Mouse (Mus musculus) midbrain, embryonic 12.5 days (tissue): ENCODE results near the gene Ifi208. TPM values are rescaled to one million over a fixed set of nuclear protein-coding genes. Genes with fewer than 3 reads are reported as not detected.
"Not testable (repeated sequence)": the region's sequence is repeated elsewhere in the genome, so short reads cannot be mapped to it uniquely, and the experiment has no call there.

Experiments used
- ATAC-seq: fragments of 200-750 bp; cut with Nextera tagmentation; 2 replicates; pipeline ENCODE4 v1.8.0; 2017; ENCODE audit warnings: low read depth, moderate TSS enrichment, moderate library complexity; ENCODE audit not compliant: low FRiP score
- H3K27ac ChIP-seq: fragments of 300-500 bp; sonication (generic); replicated peaks from 2 replicates; pipeline ENCODE4 v1.5.1; 2016; ENCODE audit warnings: mild to moderate bottlenecking
- H3K27me3 ChIP-seq: fragments of 300-500 bp; sonication (generic); 2 replicates; pipeline ENCODE4 v1.6.1; 2016; ENCODE audit warnings: mild to moderate bottlenecking
- H3K36me3 ChIP-seq: fragments of 300-500 bp; sonication (generic); 2 replicates; pipeline ENCODE4 v1.6.1; 2016
- H3K4me1 ChIP-seq: fragments of 300-500 bp; sonication (generic); 2 replicates; pipeline ENCODE4 v1.6.1; 2016
- H3K4me2 ChIP-seq: fragments of 300-500 bp; sonication (generic); replicated peaks from 2 replicates; pipeline ENCODE4 v1.6.1; 2016; ENCODE audit warnings: mild to moderate bottlenecking, moderate library complexity
- H3K4me3 ChIP-seq: fragments of 300-500 bp; sonication (generic); 2 replicates; pipeline ENCODE4 v1.5.1; 2016; ENCODE audit warnings: mild to moderate bottlenecking
- H3K9ac ChIP-seq: fragments of 300-500 bp; sonication (generic); replicated peaks from 2 replicates; pipeline ENCODE4 v1.6.1; 2016; ENCODE audit warnings: mild to moderate bottlenecking, moderate library complexity
- H3K9me3 ChIP-seq: fragments of 300-500 bp; sonication (generic); 2 replicates; pipeline ENCODE4 v1.6.1; 2016; ENCODE audit warnings: mild to moderate bottlenecking
- WGBS: fragments of 180-500 bp; shearing (Covaris S2); methylation state at CpG from one replicate; pipeline ENCODE4 v1.1.7; 2016; 5-methylcytosine and 5-hydroxymethylcytosine counted together
- polyA plus RNA-seq: library from polyadenylated mRNA; unstranded; fragments of >200 nt; fragmentation: Nextera tagmentation; extraction: Ambion mirVana; gene quantifications from 2 replicates; pipeline ENCODE4 v1.2.1, GENCODE M21; 2016

The Ifi208 gene
- polyA plus RNA-seq = 0.11 TPM in 1 of 2 replicates, not detected in the other

DNA sequence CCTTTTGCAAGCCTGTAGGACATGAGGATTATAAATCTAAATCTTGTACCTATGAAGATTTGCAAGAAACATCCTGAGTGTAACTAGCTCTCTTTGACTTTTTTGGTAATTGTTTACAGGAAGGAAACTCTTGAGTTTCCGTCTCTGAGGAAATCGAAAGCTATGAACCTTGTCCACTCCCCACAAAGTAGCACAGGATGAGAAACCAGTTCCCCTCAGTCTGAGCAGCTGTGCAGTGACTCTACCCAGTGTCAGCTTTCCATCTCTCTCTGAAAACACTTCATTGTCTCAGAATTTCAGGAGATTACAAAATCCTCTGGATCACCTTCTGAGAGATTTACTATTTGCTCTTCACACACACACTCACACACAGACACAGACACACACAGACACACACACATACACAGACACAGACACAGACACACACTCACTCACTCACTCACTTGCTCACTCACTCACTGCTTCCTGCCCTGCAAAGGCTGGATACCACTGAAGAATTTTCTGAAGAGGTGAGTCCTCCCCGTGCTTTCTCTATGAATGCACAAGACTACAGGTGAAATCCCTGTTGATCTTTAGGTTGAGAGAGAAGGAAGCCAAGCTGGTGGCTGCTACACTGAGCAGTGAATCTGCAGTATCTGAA, at the start of gene Ifi208:
Gene Ifi208, plus strand, starts transcription at position 218 of the 640 bp plus-strand sequence.
- H3K9me3 ChIP-seq, H3K27me3 ChIP-seq, H3K4me2 ChIP-seq, H3K36me3 ChIP-seq, H3K27ac ChIP-seq, H3K4me3 ChIP-seq, H3K4me1 ChIP-seq, H3K9ac ChIP-seq, ATAC-seq: not testable (repeated sequence)
- WGBS = 52% methylated on average over 3 of the region's 3 CpGs

DNA sequence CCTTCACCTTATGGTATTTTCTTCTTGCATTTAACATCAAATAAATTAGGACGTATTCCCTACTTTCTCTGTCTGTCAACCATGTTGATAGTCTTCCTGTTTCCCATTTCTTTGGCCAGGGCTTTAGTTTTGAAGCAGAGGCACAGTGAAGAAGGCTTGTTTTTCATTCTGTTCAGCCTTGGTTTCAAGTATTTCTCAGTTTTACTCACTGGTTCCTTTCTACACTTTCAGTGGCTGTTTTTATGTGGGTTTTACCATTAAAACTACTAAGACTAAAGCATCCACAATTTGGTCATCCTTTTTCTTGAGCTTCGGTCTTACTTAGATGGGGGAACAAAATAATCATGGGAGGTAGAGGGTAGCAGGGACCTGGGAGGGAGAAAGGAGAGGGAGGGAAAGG, 49.4 kb upstream of the Ifi208 start:
- Histone ChIP-seq H3K27ac (no peak overlapping the region), H3K9me3 (no peaks in the 10 kb centered on the region), H3K9ac (no peak overlapping the region), H3K36me3 (no peaks in the 10 kb centered on the region), H3K4me2 (no peak overlapping the region), H3K27me3 (no peaks in the 10 kb centered on the region), H3K4me3 (no peak overlapping the region), H3K4me1 (no peaks in the 10 kb centered on the region)
- no peak for ATAC-seq
- whole genome bisulfite sequencing = 88% methylated on average over 2 of the region's 2 CpGs

- WGBS = 75% methylated on average over 2 of the region's 2 CpGs
These were observed 46.8 kb upstream of the Ifi208 start for GRCm38 (mm10) chr1:173626686-173627085.

GRCm38 (mm10) chr1:173630622-173631021, 42.9 kb upstream of the Ifi208 start, which contains the start of gene Ifi209:
Gene Ifi209 (plus strand): TSS chr1:173630917.
- not testable (repeated sequence) for H3K4me1 ChIP-seq, H3K4me3 ChIP-seq, H3K27ac ChIP-seq, H3K9ac ChIP-seq, H3K27me3 ChIP-seq, H3K9me3 ChIP-seq, ATAC-seq, H3K4me2 ChIP-seq, H3K36me3 ChIP-seq
- WGBS = 79% methylated on average over 2 of the region's 2 CpGs

More at GRCm38 (mm10) chr1:173626686-173627085, 46.8 kb upstream of the Ifi208 start:
- Histone ChIP-seq H3K4me3 (no peak overlapping the region), H3K27me3 (no peaks in the 10 kb centered on the region), H3K4me2 (no peak overlapping the region), H3K9ac (no peak overlapping the region), H3K9me3 (no peaks in the 10 kb centered on the region), H3K36me3 (no peaks in the 10 kb centered on the region), H3K27ac (no peak overlapping the region), H3K4me1 (no peaks in the 10 kb centered on the region)
- no peak for ATAC-seq

- Histone ChIP-seq H3K4me1 (no peaks in the 10 kb centered on the region), H3K36me3 (no peaks in the 10 kb centered on the region), H3K9ac (no peak overlapping the region), H3K4me2 (no peak overlapping the region), H3K27ac (no peak overlapping the region), H3K9me3 (no peaks in the 10 kb centered on the region), H3K27me3 (no peaks in the 10 kb centered on the region), H3K4me3 (no peak overlapping the region)
- 94% methylated on average over 5 of the region's 5 CpGs for WGBS
- no peak for ATAC-seq
These were observed 39.4 kb upstream of the Ifi208 start for GRCm38 (mm10) chr1:173633969-173634645.

DNA sequence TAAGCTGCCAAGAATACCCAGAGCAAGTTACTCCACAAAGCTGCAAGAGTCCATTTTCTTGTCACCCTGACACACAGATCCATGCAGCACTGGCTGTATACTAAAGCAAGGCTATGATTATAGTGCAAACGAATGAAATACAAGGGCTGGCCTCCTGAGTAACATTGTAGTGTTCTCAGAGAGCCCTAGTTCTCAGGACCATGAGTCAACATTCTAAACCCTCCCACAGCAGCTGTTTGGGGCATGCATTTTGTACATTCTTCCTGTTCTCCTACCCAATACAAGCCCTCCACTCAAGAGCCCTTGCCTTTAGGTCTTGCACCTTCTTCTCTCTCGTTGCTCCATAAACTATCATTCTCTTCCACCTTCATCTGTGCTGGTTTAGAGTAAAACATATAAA, 28.1 kb upstream of the Ifi208 start:
- no peak for ATAC-seq
- H3K27me3 ChIP-seq = no peaks in the 10 kb centered on the region
- no peaks in the 10 kb centered on the region for H3K36me3 ChIP-seq
- 82% methylated on average over 2 of the region's 2 CpGs for WGBS
- H3K4me1 ChIP-seq = no peaks in the 10 kb centered on the region
- no peak overlapping the region for H3K27ac ChIP-seq
- no peak overlapping the region for H3K9ac ChIP-seq
- H3K4me2 ChIP-seq = no peak overlapping the region
- H3K4me3 ChIP-seq = no peak overlapping the region
- H3K9me3 ChIP-seq = no peaks in the 10 kb centered on the region

GRCm38 (mm10) chr1:173657973-173658372, 15.5 kb upstream of the Ifi208 start:
- no peak overlapping the region for H3K4me3 ChIP-seq
- H3K9ac ChIP-seq = no peak overlapping the region
- no peak for ATAC-seq
- H3K36me3 ChIP-seq = no peaks in the 10 kb centered on the region
- no peaks in the 10 kb centered on the region for H3K9me3 ChIP-seq
- WGBS = 89% methylated on average over 4 of the region's 4 CpGs
- H3K4me2 ChIP-seq = no peak overlapping the region
- no peaks in the 10 kb centered on the region for H3K4me1 ChIP-seq
- H3K27me3 ChIP-seq = no peaks in the 10 kb centered on the region
- H3K27ac ChIP-seq = no peak overlapping the region

DNA sequence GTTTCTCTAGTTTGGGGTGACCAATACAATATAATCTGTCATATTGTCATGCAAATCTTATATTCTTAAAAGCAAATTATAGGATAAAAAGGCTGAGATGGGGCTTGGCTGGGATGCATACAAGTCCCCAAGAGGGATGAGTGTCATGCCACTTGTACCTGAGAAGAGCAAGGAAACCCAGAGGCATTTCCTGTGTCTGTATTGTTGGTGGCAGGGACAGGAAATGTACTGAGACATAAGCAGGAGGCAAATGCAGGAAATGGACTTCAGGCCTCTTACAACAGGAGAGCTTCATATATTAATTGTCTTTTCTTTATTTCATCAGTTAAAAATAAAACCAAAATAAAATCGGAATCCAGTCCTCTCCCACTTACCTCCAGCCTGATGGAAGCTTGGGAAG, 5.1 kb downstream of the Ifi208 start:
- H3K9me3 ChIP-seq, ATAC-seq, H3K27ac ChIP-seq, H3K4me3 ChIP-seq, H3K27me3 ChIP-seq, H3K4me2 ChIP-seq, H3K4me1 ChIP-seq, H3K9ac ChIP-seq, H3K36me3 ChIP-seq: not testable (repeated sequence)
- 75% methylated on average over 1 of the region's 1 CpGs for WGBS

GRCm38 (mm10) chr1:173694270-173694669, 20.8 kb downstream of the Ifi208 start:
- Histone ChIP-seq H3K9ac (no peak overlapping the region), H3K9me3 (no peaks in the 10 kb centered on the region), H3K27me3 (no peaks in the 10 kb centered on the region), H3K27ac (no peak overlapping the region), H3K4me1 (no peaks in the 10 kb centered on the region), H3K4me2 (no peak overlapping the region), H3K36me3 (no peaks in the 10 kb centered on the region), H3K4me3 (no peak overlapping the region)
- ATAC-seq = no peak
- 97% methylated on average over 1 of the region's 1 CpGs for WGBS

DNA sequence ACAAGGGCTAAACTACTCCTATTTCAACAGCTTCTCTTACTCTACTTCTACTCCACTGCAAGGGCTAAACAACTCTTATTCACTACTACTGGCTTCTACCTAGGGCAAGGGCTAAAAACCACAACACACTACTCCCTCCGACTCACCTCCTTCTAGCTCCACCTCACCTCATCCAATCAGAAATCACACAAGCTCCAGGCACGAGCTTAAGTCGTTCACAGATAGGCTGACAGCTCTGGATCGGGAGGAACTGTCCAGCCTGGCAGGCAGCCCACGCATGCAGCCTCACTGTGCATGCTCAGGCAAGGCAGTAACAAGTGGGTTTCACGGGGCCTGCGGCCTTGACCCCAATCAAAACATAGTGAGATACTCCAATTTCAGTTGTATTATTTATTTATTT, 59.7 kb downstream of the Ifi208 start:
- H3K4me3 ChIP-seq = no peak overlapping the region
- ATAC-seq = no peak
- H3K9me3 ChIP-seq = no peaks in the 10 kb centered on the region
- no peak overlapping the region for H3K4me2 ChIP-seq
- H3K27ac ChIP-seq = no peak overlapping the region
- no peaks in the 10 kb centered on the region for H3K36me3 ChIP-seq
- H3K4me1 ChIP-seq = no peaks in the 10 kb centered on the region
- no peak overlapping the region for H3K9ac ChIP-seq
- WGBS = 48% methylated on average over 7 of the region's 7 CpGs
- no peaks in the 10 kb centered on the region for H3K27me3 ChIP-seq

- not testable (repeated sequence) for H3K4me1 ChIP-seq, ATAC-seq, H3K4me3 ChIP-seq, H3K27me3 ChIP-seq, H3K9ac ChIP-seq, H3K27ac ChIP-seq, H3K4me2 ChIP-seq, H3K9me3 ChIP-seq, H3K36me3 ChIP-seq
- 83% methylated on average over 4 of the region's 4 CpGs for WGBS
These were observed 61.5 kb downstream of the Ifi208 start for GRCm38 (mm10) chr1:173735015-173735414.

GRCm38 (mm10) chr1:173736986-173737385, 63.5 kb downstream of the Ifi208 start:
- Histone ChIP-seq H3K4me2 (no peak overlapping the region), H3K36me3 (no peaks in the 10 kb centered on the region), H3K27ac (no peak overlapping the region), H3K9ac (no peak overlapping the region), H3K4me3 (no peak overlapping the region), H3K27me3 (no peaks in the 10 kb centered on the region), H3K4me1 (no peaks in the 10 kb centered on the region), H3K9me3 (no peaks in the 10 kb centered on the region)
- WGBS = 83% methylated on average over 2 of the region's 2 CpGs
- ATAC-seq = no peak
